Mouse (Mus musculus): ENCODE data around the gene Abcg5. TPM values are rescaled to one million over a fixed set of nuclear protein-coding genes. Genes with fewer than 3 reads are reported as not detected.

Abcg5 gene
- polyA plus RNA-seq, 1 experiment from 2014 or later: 0.46 TPM

DNA sequence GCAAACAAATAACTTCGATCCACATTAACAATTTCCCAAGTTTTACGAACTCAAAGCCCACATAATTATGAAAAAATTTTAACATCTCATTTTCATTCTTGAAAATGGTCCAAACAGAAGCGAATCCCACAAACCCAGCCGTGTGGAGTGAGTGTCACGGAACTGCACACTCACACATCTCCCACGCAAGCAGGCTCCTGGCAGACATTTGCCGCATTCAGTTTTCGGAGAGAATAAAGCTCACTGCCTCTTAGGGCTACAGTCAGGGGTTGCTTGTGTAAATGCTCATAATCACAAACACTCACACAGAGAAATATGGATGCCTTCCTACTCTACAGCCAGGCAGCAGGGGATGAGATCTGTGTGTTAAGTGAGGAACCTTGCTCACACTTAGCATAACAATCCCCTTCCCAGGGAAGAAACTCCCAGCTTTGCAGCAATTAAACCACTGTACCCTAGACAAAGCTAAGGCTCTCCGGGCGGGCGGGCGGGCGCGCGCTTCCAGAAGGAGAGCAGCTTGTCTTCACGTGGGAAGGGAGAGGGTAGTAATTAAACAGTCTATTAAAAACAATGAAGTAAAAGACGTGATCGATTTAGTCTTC lies 30.9 kb upstream of the Abcg5 start:
- peaks cover 16% of the 10 kb centered on the region for H3K36me3 ChIP-seq
- 87% methylated on average over 18 of the region's 18 CpGs for WGBS
- ATAC-seq (ENCODE audit: borderline replicate concordance, extremely low read depth, low FRiP score, low TSS enrichment): no peak
- H3K4me1 ChIP-seq: peaks cover 8% of the 10 kb centered on the region
- no peak overlapping the region for H3K9ac ChIP-seq
- H3K27me3 ChIP-seq: no peaks in the 10 kb centered on the region
- H3K27ac ChIP-seq: no peak overlapping the region
- no peak overlapping the region for H3K4me2 ChIP-seq
- H3K4me3 ChIP-seq: no peak overlapping the region
- H3K9me3 ChIP-seq: no peaks in the 10 kb centered on the region

DNA sequence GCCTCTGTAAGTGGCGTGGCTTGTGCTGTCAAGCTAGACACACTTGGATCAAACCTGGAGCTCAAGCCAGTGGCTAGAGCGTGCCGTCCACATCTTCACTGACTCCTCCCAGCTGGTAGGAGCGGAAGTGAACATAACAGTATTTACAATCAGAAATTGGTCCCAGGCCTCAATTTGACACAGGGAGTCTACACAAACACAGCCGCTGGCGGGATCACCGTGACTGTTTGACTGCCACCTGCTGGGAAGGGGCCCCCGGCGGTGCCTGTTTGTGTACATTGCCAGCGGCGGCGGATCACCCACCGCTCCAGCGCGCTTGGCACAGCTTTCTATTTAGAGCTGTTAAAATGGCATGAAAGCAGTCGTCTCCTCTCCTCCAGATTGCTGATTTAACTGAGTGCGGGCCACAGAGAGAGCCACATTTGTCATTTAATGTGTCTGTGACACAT lies 26.6 kb upstream of the Abcg5 start:
- H3K4me3 ChIP-seq: no peak overlapping the region
- no peak for ATAC-seq (ENCODE audit: borderline replicate concordance, extremely low read depth, low FRiP score, low TSS enrichment)

DNA sequence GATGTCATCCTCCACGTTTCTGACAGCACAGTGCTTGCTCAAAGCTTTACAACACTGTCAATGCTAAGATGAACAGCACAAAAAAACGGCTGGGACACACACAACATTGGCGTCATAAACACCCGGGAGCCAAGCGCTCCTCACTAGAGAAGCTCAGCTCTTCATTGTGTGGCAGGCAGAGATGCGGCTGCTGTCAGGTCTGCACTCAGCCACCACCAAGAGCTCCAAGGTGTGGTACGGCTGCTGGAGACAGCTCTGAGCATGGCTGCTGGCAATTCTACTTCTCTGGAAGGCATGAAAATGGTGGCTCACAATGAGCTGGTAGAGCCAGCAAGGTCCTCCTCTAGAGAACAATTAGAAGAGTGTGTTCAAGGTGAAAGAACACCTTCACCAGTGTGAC lies 26.0 kb upstream of the Abcg5 start:
- H3K9me3 ChIP-seq: no peaks in the 10 kb centered on the region
- H3K27me3 ChIP-seq: no peaks in the 10 kb centered on the region
- 61% methylated on average over 7 of the region's 7 CpGs for WGBS
- no peak overlapping the region for H3K9ac ChIP-seq
- no peak overlapping the region for H3K4me3 ChIP-seq
- peaks cover 25% of the 10 kb centered on the region for H3K36me3 ChIP-seq
- ATAC-seq (ENCODE audit: borderline replicate concordance, extremely low read depth, low FRiP score, low TSS enrichment): no peak
- peaks cover 8% of the 10 kb centered on the region for H3K4me1 ChIP-seq
- H3K4me2 ChIP-seq: no peak overlapping the region
- H3K27ac ChIP-seq: peak overlapping the region; percentile 15; the same call in 1 of the 2 replicates

More for the DNA sequence above, 26.6 kb upstream of the Abcg5 start:
- 38% methylated on average over 17 of the region's 17 CpGs for WGBS
- peak overlapping the region; percentile 30; the same call in 1 of the 2 replicates for H3K4me2 ChIP-seq
- H3K27me3 ChIP-seq: no peaks in the 10 kb centered on the region
- no peak overlapping the region for H3K9ac ChIP-seq
- H3K9me3 ChIP-seq: no peaks in the 10 kb centered on the region
- peaks cover 25% of the 10 kb centered on the region for H3K36me3 ChIP-seq
- peaks cover 8% of the 10 kb centered on the region for H3K4me1 ChIP-seq
- H3K27ac ChIP-seq: peak overlapping the region; percentile 15; the same call in 1 of the 2 replicates

DNA sequence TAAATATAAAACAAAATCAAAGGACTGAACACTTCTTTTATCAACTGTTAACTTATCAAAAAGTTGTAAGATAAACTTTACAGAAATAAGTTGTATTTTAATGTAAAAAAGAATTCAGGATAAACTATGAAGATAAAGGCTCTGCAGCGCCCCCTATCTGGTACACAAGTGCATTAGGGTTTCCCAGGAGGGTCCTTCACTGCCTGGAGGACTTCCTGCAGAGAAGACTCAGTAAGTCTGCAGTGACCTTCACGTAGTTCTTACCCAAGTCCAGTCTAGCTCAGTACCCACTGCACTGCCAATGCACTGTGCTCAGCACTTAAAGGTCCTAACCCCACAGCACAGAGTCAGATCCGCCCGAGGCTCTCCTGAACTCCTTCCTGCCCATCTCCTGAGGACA lies 24.6 kb upstream of the Abcg5 start:
- Histone ChIP-seq H3K36me3 (peaks cover 18% of the 10 kb centered on the region), H3K4me3 (no peak overlapping the region), H3K9me3 (no peaks in the 10 kb centered on the region), H3K4me2 (no peak overlapping the region), H3K9ac (no peak overlapping the region), H3K27me3 (no peaks in the 10 kb centered on the region), H3K4me1 (peaks cover 8% of the 10 kb centered on the region), H3K27ac (no peak overlapping the region)
- WGBS: 67% methylated on average over 4 of the region's 4 CpGs
- ATAC-seq (ENCODE audit: borderline replicate concordance, extremely low read depth, low FRiP score, low TSS enrichment): no peak

DNA sequence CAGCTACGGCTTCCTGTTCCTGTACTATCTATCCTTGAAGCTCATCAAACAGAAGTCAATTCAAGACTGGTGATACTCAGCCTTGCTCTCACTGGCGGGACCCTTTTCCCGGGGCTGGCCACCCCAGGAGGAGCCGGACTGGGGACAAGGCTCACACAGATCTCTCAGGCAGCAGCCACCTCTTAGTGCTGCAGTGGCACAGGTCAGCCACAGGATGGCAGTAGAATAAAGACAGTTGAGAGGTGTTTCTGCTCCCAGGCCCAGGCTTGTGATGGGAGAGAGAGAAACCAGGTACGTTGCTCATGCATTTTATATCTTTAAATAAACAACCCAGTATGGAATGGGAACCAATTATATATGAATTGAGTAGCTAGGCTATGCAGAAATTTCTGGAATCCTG lies 15.9 kb upstream of the Abcg5 start:
- Histone ChIP-seq H3K9ac (no peak overlapping the region), H3K36me3 (no peaks in the 10 kb centered on the region), H3K9me3 (no peaks in the 10 kb centered on the region), H3K4me1 (no peaks in the 10 kb centered on the region), H3K4me2 (no peak overlapping the region), H3K27ac (no peak overlapping the region), H3K4me3 (no peak overlapping the region), H3K27me3 (no peaks in the 10 kb centered on the region)
- no peak for ATAC-seq (ENCODE audit: borderline replicate concordance, extremely low read depth, low FRiP score, low TSS enrichment)
- WGBS: 22% methylated on average over 5 of the region's 5 CpGs

DNA sequence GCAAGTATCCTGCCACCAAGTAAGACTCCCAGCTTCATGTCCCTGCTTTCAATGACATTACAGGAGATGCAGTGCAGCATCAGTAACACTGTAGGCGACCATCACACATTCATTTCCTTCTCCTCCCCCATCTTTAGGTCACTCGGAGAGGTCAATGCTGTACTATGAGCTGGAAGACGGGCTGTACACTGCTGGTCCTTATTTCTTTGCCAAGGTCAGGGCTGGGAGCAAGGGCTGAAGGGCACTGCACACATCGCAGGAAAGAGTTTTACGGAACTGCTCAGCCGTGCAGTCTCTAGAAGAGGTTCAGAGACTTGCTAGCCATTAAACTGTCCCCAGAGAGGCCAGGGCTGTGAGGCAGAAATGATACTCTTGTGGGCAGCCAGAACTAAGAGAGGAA lies 13.7 kb upstream of the Abcg5 start:
- no peak overlapping the region for H3K27ac ChIP-seq
- ATAC-seq (ENCODE audit: borderline replicate concordance, extremely low read depth, low FRiP score, low TSS enrichment): no peak
- WGBS: 57% methylated on average over 6 of the region's 6 CpGs
- H3K9me3 ChIP-seq: no peaks in the 10 kb centered on the region
- no peak overlapping the region for H3K9ac ChIP-seq
- H3K36me3 ChIP-seq: no peaks in the 10 kb centered on the region
- no peaks in the 10 kb centered on the region for H3K27me3 ChIP-seq
- H3K4me1 ChIP-seq: no peaks in the 10 kb centered on the region
- H3K4me2 ChIP-seq: no peak overlapping the region
- H3K4me3 ChIP-seq: no peak overlapping the region

DNA sequence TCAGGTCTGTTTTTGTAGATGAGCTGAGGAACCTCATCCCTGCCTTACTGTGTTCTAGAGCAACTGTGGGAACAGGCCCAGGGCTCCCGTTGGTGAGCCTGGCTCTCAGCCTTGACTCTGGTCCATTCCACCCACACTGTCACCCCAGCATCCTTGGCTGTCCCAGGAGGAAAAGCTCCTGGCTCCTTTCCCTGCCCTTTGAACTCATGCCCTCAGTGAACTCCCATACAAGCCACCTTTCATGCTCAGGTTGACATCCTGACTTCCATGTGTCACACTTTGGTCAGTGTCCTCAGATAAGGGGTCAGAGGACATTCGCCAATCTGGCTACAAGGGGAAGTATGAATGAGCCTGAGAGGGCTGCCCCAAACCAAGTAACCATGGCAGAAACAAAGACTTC lies 10.9 kb upstream of the Abcg5 start:
- Histone ChIP-seq H3K27ac (no peak overlapping the region), H3K27me3 (no peaks in the 10 kb centered on the region), H3K4me1 (no peaks in the 10 kb centered on the region), H3K4me2 (no peak overlapping the region), H3K36me3 (no peaks in the 10 kb centered on the region), H3K9me3 (no peaks in the 10 kb centered on the region), H3K9ac (no peak overlapping the region), H3K4me3 (no peak overlapping the region)
- ATAC-seq (ENCODE audit: borderline replicate concordance, extremely low read depth, low FRiP score, low TSS enrichment): no peak
- 58% methylated on average over 2 of the region's 2 CpGs for WGBS

DNA sequence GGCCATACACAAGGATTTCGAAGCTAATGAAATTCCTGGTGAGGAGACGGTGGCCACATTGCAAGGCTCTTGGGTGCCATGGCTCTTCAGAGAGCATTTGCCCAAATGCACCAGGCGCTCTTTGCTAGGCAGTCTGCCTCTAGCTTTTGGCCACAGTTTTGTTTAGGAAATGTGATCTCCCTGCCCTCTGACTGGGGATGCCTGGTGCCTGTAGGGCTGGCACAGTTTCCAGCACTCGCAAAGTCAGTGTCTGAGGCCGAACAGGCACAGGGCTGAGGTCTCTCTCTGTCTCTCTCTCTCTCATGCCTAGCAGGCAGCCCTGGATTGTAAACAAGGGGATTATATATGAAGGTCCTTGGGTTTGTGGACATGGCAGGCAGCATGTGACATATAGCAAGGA lies 7.3 kb upstream of the Abcg5 start:
- 70% methylated on average over 5 of the region's 5 CpGs for WGBS
- no peak overlapping the region for H3K27ac ChIP-seq
- H3K9me3 ChIP-seq: no peaks in the 10 kb centered on the region
- H3K9ac ChIP-seq: no peak overlapping the region
- H3K4me3 ChIP-seq: no peak overlapping the region
- no peak overlapping the region for H3K4me2 ChIP-seq
- ATAC-seq (ENCODE audit: borderline replicate concordance, extremely low read depth, low FRiP score, low TSS enrichment): no peak
- no peaks in the 10 kb centered on the region for H3K27me3 ChIP-seq
- H3K36me3 ChIP-seq: no peaks in the 10 kb centered on the region
- no peaks in the 10 kb centered on the region for H3K4me1 ChIP-seq

DNA sequence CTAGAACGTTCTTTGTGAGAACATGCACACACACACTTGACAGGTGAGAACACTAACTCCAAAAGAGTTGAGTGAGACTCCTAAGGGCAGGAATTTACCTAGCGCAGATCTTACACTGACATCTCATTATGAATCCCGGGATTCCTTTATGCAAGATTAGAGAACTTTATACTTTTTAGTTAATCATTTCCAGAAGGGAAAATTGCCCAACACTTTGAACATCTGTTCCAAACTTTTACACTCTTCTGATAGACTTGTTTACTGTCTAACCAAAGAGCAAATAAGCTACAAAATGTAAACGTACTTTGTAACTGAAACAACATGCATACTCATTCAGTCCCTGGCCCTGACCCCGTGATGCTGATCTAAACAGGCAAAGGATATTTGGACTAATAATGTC lies 6.5 kb upstream of the Abcg5 start:
- ATAC-seq (ENCODE audit: borderline replicate concordance, extremely low read depth, low FRiP score, low TSS enrichment): no peak
- H3K27me3 ChIP-seq: no peaks in the 10 kb centered on the region
- no peak overlapping the region for H3K4me2 ChIP-seq
- no peak overlapping the region for H3K27ac ChIP-seq
- no peaks in the 10 kb centered on the region for H3K9me3 ChIP-seq
- H3K4me1 ChIP-seq: 0 out of 2 replicates have a peak, but pooled peaks cover under 1% of the 10 kb centered on the region
- H3K36me3 ChIP-seq: no peaks in the 10 kb centered on the region
- WGBS: 57% methylated on average over 5 of the region's 5 CpGs
- H3K9ac ChIP-seq: no peak overlapping the region
- no peak overlapping the region for H3K4me3 ChIP-seq

DNA sequence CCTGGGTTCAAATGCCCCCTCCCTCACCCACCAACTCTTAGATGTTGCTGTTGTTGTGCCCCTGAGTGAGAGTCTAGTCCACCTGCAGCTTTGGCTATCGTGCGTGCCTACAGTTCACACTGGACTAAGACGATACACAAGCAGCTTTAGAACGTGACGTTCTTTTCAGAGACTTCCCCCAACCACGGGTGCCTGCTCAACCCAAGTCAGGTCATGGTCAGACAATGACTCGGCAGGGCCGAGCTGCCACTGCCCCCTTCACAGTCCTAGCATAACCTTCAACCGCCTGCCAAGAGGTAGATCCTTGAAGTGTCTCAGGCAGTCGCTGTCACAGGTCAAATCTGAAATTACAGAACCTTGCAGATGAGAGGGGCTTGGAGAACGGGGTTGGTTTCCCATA lies 6.0 kb upstream of the Abcg5 start:
- Histone ChIP-seq H3K9me3 (no peaks in the 10 kb centered on the region), H3K4me1 (0 out of 2 replicates have a peak, but pooled peaks cover 4% of the 10 kb centered on the region), H3K9ac (no peak overlapping the region), H3K4me3 (no peak overlapping the region), H3K27ac (no peak overlapping the region), H3K27me3 (no peaks in the 10 kb centered on the region), H3K36me3 (no peaks in the 10 kb centered on the region), H3K4me2 (no peak overlapping the region)
- WGBS: 84% methylated on average over 11 of the region's 11 CpGs
- no peak for ATAC-seq (ENCODE audit: borderline replicate concordance, extremely low read depth, low FRiP score, low TSS enrichment)

DNA sequence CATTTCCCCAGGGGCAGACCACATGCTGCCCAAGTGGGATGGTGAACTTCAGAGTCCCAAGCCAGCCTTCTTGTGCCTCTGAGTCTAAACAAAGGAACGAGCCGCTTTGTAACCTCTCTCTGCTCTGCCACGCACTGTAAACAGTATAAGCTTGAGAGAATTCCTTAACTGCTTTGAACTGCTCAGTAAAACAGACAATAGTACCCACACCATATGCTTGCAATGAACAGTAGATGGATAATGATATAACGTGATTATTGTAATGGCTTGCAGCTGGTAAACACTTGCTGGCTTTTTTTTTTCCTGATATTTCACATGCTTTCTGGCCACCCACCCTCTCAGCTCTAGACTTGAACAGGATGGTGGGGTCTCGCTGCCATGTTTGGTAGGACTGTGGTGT lies 5.2 kb upstream of the Abcg5 start:
- no peak overlapping the region for H3K9ac ChIP-seq
- no peak overlapping the region for H3K4me2 ChIP-seq
- 0 out of 2 replicates have a peak, but pooled peaks cover 4% of the 10 kb centered on the region for H3K4me1 ChIP-seq
- no peak for ATAC-seq (ENCODE audit: borderline replicate concordance, extremely low read depth, low FRiP score, low TSS enrichment)
- WGBS: 43% methylated on average over 5 of the region's 5 CpGs
- no peaks in the 10 kb centered on the region for H3K9me3 ChIP-seq
- no peaks in the 10 kb centered on the region for H3K36me3 ChIP-seq
- H3K27ac ChIP-seq: no peak overlapping the region
- H3K4me3 ChIP-seq: no peak overlapping the region
- no peaks in the 10 kb centered on the region for H3K27me3 ChIP-seq

DNA sequence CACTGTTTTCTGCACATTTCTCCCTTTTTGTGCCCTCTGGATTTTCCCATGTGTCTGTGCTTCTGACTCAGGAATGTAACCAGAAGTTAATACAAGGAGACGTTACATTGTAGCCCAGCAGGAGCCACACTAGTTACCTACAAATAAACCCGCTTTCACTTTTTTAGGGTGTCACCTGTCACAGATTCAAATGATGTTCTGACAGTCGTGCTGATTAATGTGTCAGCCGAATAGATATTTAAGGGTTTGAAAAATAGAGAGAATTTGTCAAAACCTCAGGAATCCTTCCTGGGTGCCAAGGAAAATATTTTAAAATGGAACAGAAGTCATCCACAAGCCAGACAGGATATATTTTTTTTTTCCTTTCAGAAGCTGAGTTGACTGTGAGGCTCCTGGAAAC lies 2.5 kb upstream of the Abcg5 start:
- ATAC-seq (ENCODE audit: borderline replicate concordance, extremely low read depth, low FRiP score, low TSS enrichment): no peak
- no peak overlapping the region for H3K4me3 ChIP-seq
- no peaks in the 10 kb centered on the region for H3K27me3 ChIP-seq
- H3K36me3 ChIP-seq: no peaks in the 10 kb centered on the region
- 0 out of 2 replicates have a peak, but pooled peaks cover 4% of the 10 kb centered on the region for H3K4me1 ChIP-seq
- WGBS: 73% methylated on average over 4 of the region's 4 CpGs
- H3K27ac ChIP-seq: no peak overlapping the region
- H3K9ac ChIP-seq: no peak overlapping the region
- H3K4me2 ChIP-seq: no peak overlapping the region
- no peaks in the 10 kb centered on the region for H3K9me3 ChIP-seq

DNA sequence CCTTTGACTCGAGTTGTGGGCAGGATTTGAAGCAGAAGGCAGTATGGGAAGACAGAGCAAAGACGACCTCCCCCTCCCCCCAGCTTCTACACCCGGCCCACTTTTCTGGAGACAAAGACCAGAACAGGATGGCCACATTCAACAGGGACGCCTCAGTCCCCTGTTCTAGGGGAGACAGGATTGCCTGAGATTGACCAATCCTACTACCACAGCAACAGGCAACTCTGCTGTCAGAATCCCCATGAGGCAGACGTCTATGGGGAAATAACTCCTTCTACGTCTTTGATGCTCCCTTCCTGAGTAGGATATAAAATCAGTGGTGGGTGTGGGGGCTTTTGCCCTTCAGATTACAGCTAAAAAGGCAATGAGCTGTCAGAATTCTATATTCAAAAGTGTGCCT lies 1.5 kb upstream of the Abcg5 start:
- 34% methylated on average over 6 of the region's 6 CpGs for WGBS
- Histone ChIP-seq H3K27me3 (no peaks in the 10 kb centered on the region), H3K27ac (no peak overlapping the region), H3K36me3 (no peaks in the 10 kb centered on the region), H3K9ac (no peak overlapping the region), H3K4me1 (0 out of 2 replicates have a peak, but pooled peaks cover 4% of the 10 kb centered on the region), H3K4me2 (no peak overlapping the region), H3K9me3 (no peaks in the 10 kb centered on the region), H3K4me3 (no peak overlapping the region)
- ATAC-seq (ENCODE audit: borderline replicate concordance, extremely low read depth, low FRiP score, low TSS enrichment): no peak

Data from lung, embryonic 15.5 days (tissue).